In the genomic region with DNA sequence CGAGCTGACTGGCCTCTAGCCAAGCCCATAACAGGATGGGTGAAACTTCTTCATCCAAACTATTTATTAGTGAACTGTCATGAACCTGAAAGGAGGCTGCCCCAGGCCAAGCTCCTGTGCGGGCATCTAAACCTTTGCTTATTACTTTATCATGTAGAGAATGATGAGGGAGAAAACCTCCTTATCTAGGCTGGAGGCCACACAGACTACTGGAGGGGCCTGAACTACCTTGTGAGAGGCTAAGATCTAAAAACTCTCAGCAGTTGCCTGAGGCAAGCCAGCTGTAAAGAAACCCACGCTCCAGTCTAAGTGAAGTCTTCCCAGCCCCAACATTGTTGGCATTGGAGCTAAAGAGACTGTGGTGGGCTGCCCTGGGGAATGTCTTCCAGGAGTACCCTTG, we compare ENCODE assay signal across 29 mouse cellular contexts. TPM values are rescaled to one million over a fixed set of nuclear protein-coding genes. Genes with fewer than 3 reads are reported as not detected.
DNase-seq lines count a peak whose midpoint lies in the region; ATAC-seq lines count a peak whose summit lies in the region.
"Had no signal": no experiment of that assay in that cellular context is flagged by ENCODE, and none has a peak within 500 bp of the region (broad histone marks: within the 10 kb centered on the region; RNA-seq: fewer than 3 reads in every experiment).

No protein-coding gene starts in this region.

- no peak overlapping the region for H3K4me3 ChIP-seq in liver, embryonic 12.5 days
- no peak overlapping the region for H3K4me3 ChIP-seq in liver, embryonic 15.5 days (replicated peaks)
- H3K4me3 ChIP-seq: forebrain, embryonic 10.5 days; forebrain, embryonic 13.5 days; heart, embryonic 15.5 days; hindbrain, embryonic 10.5 days; hindbrain, embryonic 13.5 days had no signal

- peaks cover 49% of the 10 kb centered on the region for H3K4me1 ChIP-seq in liver, embryonic 12.5 days
- peaks cover 47% of the 10 kb centered on the region for H3K4me1 ChIP-seq in liver, embryonic 15.5 days (replicated peaks)
- H3K4me1 ChIP-seq: forebrain, embryonic 13.5 days; hindbrain, embryonic 10.5 days; hindbrain, embryonic 13.5 days had no signal

- H3K27ac ChIP-seq in liver, embryonic 12.5 days, result no peak overlapping the region
- H3K27ac ChIP-seq in liver, embryonic 15.5 days (replicated peaks), result no peak overlapping the region
- H3K27ac ChIP-seq: forebrain, embryonic 10.5 days; forebrain, embryonic 13.5 days; heart, embryonic 15.5 days; hindbrain, embryonic 10.5 days; hindbrain, embryonic 13.5 days had no signal

- ATAC-seq in liver, embryonic 12.5 days, result peak; percentile 54
- 0 out of 2 replicates have a peak, but pooled peaks have one; percentile 39 for ATAC-seq in liver, embryonic 15.5 days (ENCODE audit: insufficient read depth)
- ATAC-seq in megakaryocyte-erythroid progenitor cell, adult 5-6 weeks (replicated peaks; ENCODE audit: low FRiP score, low TSS enrichment, poor library complexity, severe bottlenecking), result peak; percentile 53
- ATAC-seq in granulocyte monocyte progenitor cell, adult 5-6 weeks (replicated peaks; ENCODE audit: poor library complexity, severe bottlenecking), result no peak
- ATAC-seq: activated CD4-positive, CD25-positive, alpha-beta regulatory T cell, adult 4 months; CD4-positive, CD25-positive, alpha-beta regulatory T cell, adult 4 months; forebrain, embryonic 13.5 days; forebrain, embryonic 16.5 days; hindbrain, embryonic 16.5 days had no signal

- DNase-seq in layer of hippocampus, adult 11-12 months (ENCODE audit: low spot score), result no peak
- no peak for DNase-seq in c-Kit-positive CD71-positive TER-119-positive erythroid progenitor cells, embryonic 14.5 days (ENCODE audit: low spot score)
- no peak for DNase-seq in retina, postnatal 1 day
- DNase-seq: adrenal gland, adult 8-10 months; adrenal gland, postnatal 25 days; cerebellum, adult 18-20 months; cerebellum, adult 9-10 months; cerebellum, postnatal 14 days; gastrocnemius, postnatal 10 days; gastrocnemius, postnatal 36 days; heart, adult 11 months; heart, postnatal 10 days; heart, postnatal 36 days had no signal

- no peak overlapping the region for H3K9ac ChIP-seq in liver, embryonic 12.5 days
- no peak overlapping the region for H3K9ac ChIP-seq in liver, embryonic 15.5 days
- H3K9ac ChIP-seq: forebrain, embryonic 13.5 days; heart, embryonic 15.5 days; hindbrain, embryonic 13.5 days had no signal

- H3K4me2 ChIP-seq in liver, embryonic 12.5 days, result peak overlapping the region; percentile 21; the same call in 1 of the 2 replicates
- H3K4me2 ChIP-seq in liver, embryonic 15.5 days, result no peak overlapping the region
- H3K4me2 ChIP-seq: forebrain, embryonic 13.5 days; heart, embryonic 11.5 days; heart, embryonic 15.5 days; hindbrain, embryonic 13.5 days had no signal

- WGBS in liver, embryonic 12.5 days (ENCODE audit: insufficient replicate concordance), result 48% methylated on average over 3 of the region's 3 CpGs
- 41% methylated on average over 3 of the region's 3 CpGs for WGBS in liver, embryonic 15.5 days (ENCODE audit: insufficient replicate concordance)

- peaks cover 7% of the 10 kb centered on the region for H3K36me3 ChIP-seq in liver, embryonic 12.5 days
- H3K36me3 ChIP-seq in liver, embryonic 15.5 days (replicated peaks), result 0 out of 2 replicates have a peak, but pooled peaks cover 6% of the 10 kb centered on the region
- H3K36me3 ChIP-seq: heart, embryonic 15.5 days had no signal

- H3K9me3 ChIP-seq in liver, embryonic 12.5 days (replicated peaks), result no peaks in the 10 kb centered on the region
- no peaks in the 10 kb centered on the region for H3K9me3 ChIP-seq in liver, embryonic 15.5 days (replicated peaks)
- H3K9me3 ChIP-seq: forebrain, embryonic 10.5 days; forebrain, embryonic 13.5 days; heart, embryonic 15.5 days; hindbrain, embryonic 13.5 days had no signal

- no peaks in the 10 kb centered on the region for H3K27me3 ChIP-seq in liver, embryonic 12.5 days (replicated peaks)
- H3K27me3 ChIP-seq in liver, embryonic 15.5 days, result no peaks in the 10 kb centered on the region
- H3K27me3 ChIP-seq: forebrain, embryonic 13.5 days; heart, embryonic 15.5 days; hindbrain, embryonic 13.5 days had no signal

RNA-seq across cellular contexts. Expression of gene Arhgef18, which starts 14.6 kb away (rescaled TPM):
- polyA plus RNA-seq in liver, embryonic 12.5 days (2016; fragmentation: Nextera tagmentation; extraction: Ambion mirVana), result 4.1 and 4.4 TPM in 2 replicates
- 1.8 and 2.2 TPM in 2 replicates for polyA plus RNA-seq in liver, embryonic 15.5 days (2015; fragmentation: Nextera tagmentation; extraction: Ambion mirVana)
- 17.3 and 22.9 TPM in 2 replicates for total RNA-seq in megakaryocyte-erythroid progenitor cell, adult 5-6 weeks (2014; fragmentation: Nextera tagmentation)
- total RNA-seq in megakaryocyte-erythroid progenitor cell, adult 5-6 weeks (2017), result 10.3 and 14.1 TPM in 2 replicates
- total RNA-seq in granulocyte monocyte progenitor cell, adult 5-6 weeks (2014; fragmentation: Nextera tagmentation), result 29.1 and 36.5 TPM in 2 replicates
- 24.7 and 25.2 TPM in 2 replicates for total RNA-seq in granulocyte monocyte progenitor cell, adult 5-6 weeks (2017)

RNA-seq across cellular contexts. Expression of gene A430078G23Rik, which starts 54.2 kb away (rescaled TPM):
- polyA plus RNA-seq in liver, embryonic 12.5 days (2016; fragmentation: Nextera tagmentation; extraction: Ambion mirVana), result 0.81 and 0.87 TPM in 2 replicates
- polyA plus RNA-seq in liver, embryonic 15.5 days (2015; fragmentation: Nextera tagmentation; extraction: Ambion mirVana), result 1.2 TPM in 2 replicates
- total RNA-seq in megakaryocyte-erythroid progenitor cell, adult 5-6 weeks (2014; fragmentation: Nextera tagmentation), result 19.9 and 22.7 TPM in 2 replicates
- 11.6 and 12.4 TPM in 2 replicates for total RNA-seq in megakaryocyte-erythroid progenitor cell, adult 5-6 weeks (2017)
- total RNA-seq in granulocyte monocyte progenitor cell, adult 5-6 weeks (2014; fragmentation: Nextera tagmentation), result 18.7 and 25.6 TPM in 2 replicates
- 10.5 and 14.7 TPM in 2 replicates for total RNA-seq in granulocyte monocyte progenitor cell, adult 5-6 weeks (2017)
- polyA plus RNA-seq: C2C12; embryonic facial prominence, embryonic 11.5 days; forebrain, embryonic 10.5 days; hindbrain, embryonic 10.5 days; hindbrain, embryonic 13.5 days; hindbrain, embryonic 16.5 days had no signal
